Mouse (Mus musculus): Measurements from ENCODE around the gene Pmis2. TPM values are rescaled to one million over a fixed set of nuclear protein-coding genes. Genes with fewer than 3 reads are reported as not detected.

Gene Pmis2
- not detected in 2 replicates for polyA plus RNA-seq (2011; ENCODE audit: insufficient read depth, insufficient read length, low replicate concordance, missing spikeins)

- Histone ChIP-seq H3K4me3 (replicated peaks; ENCODE audit: control insufficient read depth, low read depth, low read length) (no peak within 1 kb of the TSS), H3K27ac (ENCODE audit: control insufficient read depth, insufficient read depth, low read depth, low read length, poor library complexity) (no peak within 1 kb of the TSS), H3K4me1 (ENCODE audit: control insufficient read depth, insufficient read depth, low read length) (no peaks in the 10 kb centered on the region)
- TF ChIP-seq POLR2A (IDR thresholded peaks at IDR 0.05; ENCODE audit: borderline replicate concordance, control insufficient read depth, low read depth, low read length) (no peak), CTCF (IDR thresholded peaks at IDR 0.05; ENCODE audit: control insufficient read depth, insufficient read depth, low read length) (no peak)
- WGBS = 64% methylated on average over 9 of the region's 9 CpGs
These were observed at the start of gene Pmis2 for GRCm38 (mm10) chr7:30671480-30671879. Gene Pmis2 (minus strand): TSS chr7:30671605.

GRCm38 (mm10) chr7:30719669-30720068 lies 48.3 kb upstream of the Pmis2 start:
- TF ChIP-seq CTCF (IDR thresholded peaks at IDR 0.05; ENCODE audit: control insufficient read depth, insufficient read depth, low read length) = no peak
- TF ChIP-seq POLR2A (IDR thresholded peaks at IDR 0.05; ENCODE audit: borderline replicate concordance, control insufficient read depth, low read depth, low read length) = no peak
- 84% methylated on average over 5 of the region's 5 CpGs for WGBS
- no peak overlapping the region for H3K27ac ChIP-seq (ENCODE audit: control insufficient read depth, insufficient read depth, low read depth, low read length, poor library complexity)
- no peak overlapping the region for H3K4me3 ChIP-seq (replicated peaks; ENCODE audit: control insufficient read depth, low read depth, low read length)
- peaks cover 3% of the 10 kb centered on the region; the same call in 1 of the 2 replicates for H3K4me1 ChIP-seq (ENCODE audit: control insufficient read depth, insufficient read depth, low read length)

- peaks cover 3% of the 10 kb centered on the region; the same call in 1 of the 2 replicates for H3K4me1 ChIP-seq (ENCODE audit: control insufficient read depth, insufficient read depth, low read length)
- H3K27ac ChIP-seq (ENCODE audit: control insufficient read depth, insufficient read depth, low read depth, low read length, poor library complexity) = no peak overlapping the region; the same call in 1 of the 2 replicates
- TF ChIP-seq CTCF (IDR thresholded peaks at IDR 0.05; ENCODE audit: control insufficient read depth, insufficient read depth, low read length) (no peak), POLR2A (IDR thresholded peaks at IDR 0.05; ENCODE audit: borderline replicate concordance, control insufficient read depth, low read depth, low read length) (no peak)
- peak overlapping the region; percentile 16 for H3K4me3 ChIP-seq (replicated peaks; ENCODE audit: control insufficient read depth, low read depth, low read length)
- WGBS = 24% methylated on average over 14 of the region's 14 CpGs
These were observed 46.3 kb upstream of the Pmis2 start for GRCm38 (mm10) chr7:30717716-30718046.

- peaks cover 3% of the 10 kb centered on the region; the same call in 1 of the 2 replicates for H3K4me1 ChIP-seq (ENCODE audit: control insufficient read depth, insufficient read depth, low read length)
- WGBS = 5% methylated on average over 43 of the region's 43 CpGs
- no peak overlapping the region; the same call in 1 of the 2 replicates for H3K27ac ChIP-seq (ENCODE audit: control insufficient read depth, insufficient read depth, low read depth, low read length, poor library complexity)
- TF ChIP-seq POLR2A (IDR thresholded peaks at IDR 0.05; ENCODE audit: borderline replicate concordance, control insufficient read depth, low read depth, low read length) (no peak), CTCF (IDR thresholded peaks at IDR 0.05; ENCODE audit: control insufficient read depth, insufficient read depth, low read length) (no peak)
- peak overlapping the region; percentile 19 for H3K4me3 ChIP-seq (replicated peaks; ENCODE audit: control insufficient read depth, low read depth, low read length)
These were observed 45.8 kb upstream of the Pmis2 start for GRCm38 (mm10) chr7:30717006-30717715.

GRCm38 (mm10) chr7:30711942-30712341 lies 40.5 kb upstream of the Pmis2 start, which contains the start of gene Atp4a:
Gene Atp4a (plus strand): TSS chr7:30712209.
- TF ChIP-seq CTCF (IDR thresholded peaks at IDR 0.05; ENCODE audit: control insufficient read depth, insufficient read depth, low read length) = no peak
- WGBS = 78% methylated on average over 3 of the region's 3 CpGs
- no peak within 1 kb of the TSS for H3K27ac ChIP-seq (ENCODE audit: control insufficient read depth, insufficient read depth, low read depth, low read length, poor library complexity)

GRCm38 (mm10) chr7:30707441-30707840 lies 36.0 kb upstream of the Pmis2 start:
- no peaks in the 10 kb centered on the region for H3K4me1 ChIP-seq (ENCODE audit: control insufficient read depth, insufficient read depth, low read length)
- TF ChIP-seq POLR2A (IDR thresholded peaks at IDR 0.05; ENCODE audit: borderline replicate concordance, control insufficient read depth, low read depth, low read length) = no peak
- no peak for TF ChIP-seq CTCF (IDR thresholded peaks at IDR 0.05; ENCODE audit: control insufficient read depth, insufficient read depth, low read length)
- H3K4me3 ChIP-seq (replicated peaks; ENCODE audit: control insufficient read depth, low read depth, low read length) = no peak overlapping the region
- no peak overlapping the region for H3K27ac ChIP-seq (ENCODE audit: control insufficient read depth, insufficient read depth, low read depth, low read length, poor library complexity)
- WGBS = 76% methylated on average over 1 of the region's 1 CpGs

More at GRCm38 (mm10) chr7:30711942-30712341, 40.5 kb upstream of the Pmis2 start, which contains the start of gene Atp4a:
- H3K4me1 ChIP-seq (ENCODE audit: control insufficient read depth, insufficient read depth, low read length) = no peaks in the 10 kb centered on the region; the same call in 1 of the 2 replicates
- no peak within 1 kb of the TSS for H3K4me3 ChIP-seq (replicated peaks; ENCODE audit: control insufficient read depth, low read depth, low read length)

GRCm38 (mm10) chr7:30706214-30706882 lies 34.9 kb upstream of the Pmis2 start:
- TF ChIP-seq POLR2A (IDR thresholded peaks at IDR 0.05; ENCODE audit: borderline replicate concordance, control insufficient read depth, low read depth, low read length) (no peak), CTCF (IDR thresholded peaks at IDR 0.05; ENCODE audit: control insufficient read depth, insufficient read depth, low read length) (no peak)
- WGBS = 56% methylated on average over 8 of the region's 8 CpGs
- Histone ChIP-seq H3K4me3 (replicated peaks; ENCODE audit: control insufficient read depth, low read depth, low read length) (no peak overlapping the region), H3K27ac (ENCODE audit: control insufficient read depth, insufficient read depth, low read depth, low read length, poor library complexity) (no peak overlapping the region), H3K4me1 (ENCODE audit: control insufficient read depth, insufficient read depth, low read length) (no peaks in the 10 kb centered on the region)

GRCm38 (mm10) chr7:30698589-30698988 lies 27.2 kb upstream of the Pmis2 start, which contains the start of gene 2200002J24Rik:
Gene 2200002J24Rik (plus strand): TSS chr7:30698926.
- H3K27ac ChIP-seq (ENCODE audit: control insufficient read depth, insufficient read depth, low read depth, low read length, poor library complexity) = peak within 1 kb of the TSS; percentile 52; the same call in 1 of the 2 replicates
- 46% methylated on average over 9 of the region's 9 CpGs for WGBS
- no peak for TF ChIP-seq POLR2A (IDR thresholded peaks at IDR 0.05; ENCODE audit: borderline replicate concordance, control insufficient read depth, low read depth, low read length)
- no peak for TF ChIP-seq CTCF (IDR thresholded peaks at IDR 0.05; ENCODE audit: control insufficient read depth, insufficient read depth, low read length)
- peaks cover 2% of the 10 kb centered on the region; the same call in 1 of the 2 replicates for H3K4me1 ChIP-seq (ENCODE audit: control insufficient read depth, insufficient read depth, low read length)
- no peak within 1 kb of the TSS for H3K4me3 ChIP-seq (replicated peaks; ENCODE audit: control insufficient read depth, low read depth, low read length)

All from bone marrow, adult 2 months (tissue).